Mouse (Mus musculus) splenic B cell, adult 2 months (primary cell): ENCODE data around the gene Ipo4.

ENCODE experiments used
- DNase-seq: peaks from one replicate; pipeline ENCODE4 v3.0.0-alpha.2; 2011; ENCODE audit warnings: low read depth, low spot score
- H3K27me3 ChIP-seq: 2 replicates; pipeline ENCODE4 v1.6.1; 2012; ENCODE audit warnings: mild to moderate bottlenecking, low read length, moderate library complexity, mixed read lengths; ENCODE audit not compliant: control insufficient read depth, poor library complexity, insufficient read depth, severe bottlenecking
- H3K36me3 ChIP-seq: 2 replicates; pipeline ENCODE4 v1.6.1; 2012; ENCODE audit warnings: mild to moderate bottlenecking, low read length, moderate library complexity, mixed read lengths; ENCODE audit not compliant: control insufficient read depth, poor library complexity, insufficient read depth, severe bottlenecking

Gene Ipo4

GRCm38 (mm10) chr14:55586149-55586548, 49.6 kb downstream of the Ipo4 start:
- Histone ChIP-seq H3K27me3 (no peaks in the 10 kb centered on the region), H3K36me3 (no peaks in the 10 kb centered on the region; the same call in 1 of the 2 replicates)
- DNase-seq, result no peak

GRCm38 (mm10) chr14:55585566-55585960, 50.2 kb downstream of the Ipo4 start:
- H3K36me3 ChIP-seq, result no peaks in the 10 kb centered on the region; the same call in 1 of the 2 replicates
- DNase-seq, result no peak
- no peaks in the 10 kb centered on the region for H3K27me3 ChIP-seq

GRCm38 (mm10) chr14:55584702-55585565, 50.8 kb downstream of the Ipo4 start, which contains the start of gene Emc9:
TSS of gene Emc9 (minus strand) at chr14:55585302.
- peaks cover under 1% of the 10 kb centered on the region for H3K36me3 ChIP-seq
- no peaks in the 10 kb centered on the region for H3K27me3 ChIP-seq
- DNase-seq, result peak; percentile 68

- DNase-seq, result no peak
- Histone ChIP-seq H3K36me3 (peaks cover 3% of the 10 kb centered on the region), H3K27me3 (no peaks in the 10 kb centered on the region)
Observed at GRCm38 (mm10) chr14:55584303-55584701, 51.5 kb downstream of the Ipo4 start.

- Histone ChIP-seq H3K27me3 (no peaks in the 10 kb centered on the region), H3K36me3 (peaks cover 3% of the 10 kb centered on the region)
- DNase-seq, result peak; percentile 44
Observed at GRCm38 (mm10) chr14:55581981-55582681, 53.6 kb downstream of the Ipo4 start.

GRCm38 (mm10) chr14:55580731-55581130, 55.0 kb downstream of the Ipo4 start:
- Histone ChIP-seq H3K36me3 (peaks cover 3% of the 10 kb centered on the region), H3K27me3 (no peaks in the 10 kb centered on the region)
- DNase-seq, result no peak

GRCm38 (mm10) chr14:55579511-55580496, 56.0 kb downstream of the Ipo4 start:
- H3K27me3 ChIP-seq, result no peaks in the 10 kb centered on the region
- no peak for DNase-seq
- peaks cover 3% of the 10 kb centered on the region for H3K36me3 ChIP-seq

GRCm38 (mm10) chr14:55578668-55579269, 57.0 kb downstream of the Ipo4 start:
- Histone ChIP-seq H3K36me3 (peaks cover 3% of the 10 kb centered on the region), H3K27me3 (no peaks in the 10 kb centered on the region)
- DNase-seq, result peak; percentile 73

GRCm38 (mm10) chr14:55577871-55578667, 57.7 kb downstream of the Ipo4 start, which contains the start of gene Psme1:
TSS of gene Psme1 (plus strand) at chr14:55578123.
- peaks cover 3% of the 10 kb centered on the region for H3K36me3 ChIP-seq
- DNase-seq, result peak; percentile 81

GRCm38 (mm10) chr14:55576376-55576775, 59.4 kb downstream of the Ipo4 start:
- Histone ChIP-seq H3K36me3 (peaks cover 3% of the 10 kb centered on the region), H3K27me3 (no peaks in the 10 kb centered on the region)
- DNase-seq, result peak; percentile 25

More at GRCm38 (mm10) chr14:55577871-55578667, 57.7 kb downstream of the Ipo4 start, which contains the start of gene Psme1:
- H3K27me3 ChIP-seq, result no peaks in the 10 kb centered on the region

GRCm38 (mm10) chr14:55575711-55576110, 60.0 kb downstream of the Ipo4 start:
- DNase-seq, result no peak
- peaks cover 4% of the 10 kb centered on the region for H3K36me3 ChIP-seq
- no peaks in the 10 kb centered on the region for H3K27me3 ChIP-seq
